Mouse (Mus musculus): ENCODE data around the gene Rnf166. TPM values are rescaled to one million over a fixed set of nuclear protein-coding genes. Genes with fewer than 3 reads are reported as not detected.

Gene Rnf166
- polyA plus RNA-seq (2015; fragmentation: Nextera tagmentation; extraction: Ambion mirVana): 34.9 and 36.8 TPM in 2 replicates

- WGBS: under 1% methylated on average over 81 of the region's 103 CpGs
- peak within 1 kb of the TSS; percentile 100 for H3K4me3 ChIP-seq (replicated peaks)
- no peaks in the 10 kb centered on the region for H3K27me3 ChIP-seq (replicated peaks)
- H3K27ac ChIP-seq (replicated peaks): peak within 1 kb of the TSS; percentile 89
- peaks cover 33% of the 10 kb centered on the region for H3K4me1 ChIP-seq
- ATAC-seq (ENCODE audit: low FRiP score): peak; percentile 95
- peak within 1 kb of the TSS; percentile 96 for H3K9ac ChIP-seq (replicated peaks)
- peak within 1 kb of the TSS; percentile 84 for H3K4me2 ChIP-seq
- H3K36me3 ChIP-seq: peaks cover 45% of the 10 kb centered on the region
- H3K9me3 ChIP-seq (replicated peaks): no peaks in the 10 kb centered on the region
Observed at GRCm38 (mm10) chr8:122475580-122476320, at the start of gene Rnf166, which contains the start of gene Ctu2. Gene Rnf166, minus strand, starts transcription at chr8:122476064. Gene Ctu2, plus strand, starts transcription at chr8:122476143.

- Histone ChIP-seq H3K4me3 (replicated peaks) (no peak overlapping the region), H3K4me2 (no peak overlapping the region), H3K9me3 (replicated peaks) (no peaks in the 10 kb centered on the region), H3K36me3 (no peaks in the 10 kb centered on the region), H3K27ac (replicated peaks) (no peak overlapping the region), H3K4me1 (peaks cover 29% of the 10 kb centered on the region), H3K9ac (replicated peaks) (no peak overlapping the region), H3K27me3 (replicated peaks) (peaks cover 6% of the 10 kb centered on the region; the same call in 1 of the 2 replicates)
- no peak for ATAC-seq (ENCODE audit: low FRiP score)
- 84% methylated on average over 6 of the region's 6 CpGs for WGBS
Observed at GRCm38 (mm10) chr8:122525004-122525403, 49.1 kb upstream of the Rnf166 start.

GRCm38 (mm10) chr8:122524506-122524905 is 48.6 kb upstream of the Rnf166 start:
- Histone ChIP-seq H3K9me3 (replicated peaks) (no peaks in the 10 kb centered on the region), H3K4me2 (peak overlapping the region; percentile 42; the same call in 1 of the 2 replicates), H3K27me3 (replicated peaks) (peaks cover 6% of the 10 kb centered on the region; the same call in 1 of the 2 replicates), H3K27ac (replicated peaks) (peak overlapping the region; percentile 54; the same call in 1 of the 2 replicates), H3K4me3 (replicated peaks) (no peak overlapping the region), H3K9ac (replicated peaks) (no peak overlapping the region), H3K4me1 (peaks cover 29% of the 10 kb centered on the region), H3K36me3 (no peaks in the 10 kb centered on the region)
- 77% methylated on average over 6 of the region's 6 CpGs for WGBS
- no peak for ATAC-seq (ENCODE audit: low FRiP score)

- peaks cover 29% of the 10 kb centered on the region for H3K4me1 ChIP-seq
Observed at GRCm38 (mm10) chr8:122523652-122524360, 47.9 kb upstream of the Rnf166 start.

GRCm38 (mm10) chr8:122522796-122523651 is 47.2 kb upstream of the Rnf166 start:
- ATAC-seq (ENCODE audit: low FRiP score): no peak
- Histone ChIP-seq H3K4me1 (peaks cover 30% of the 10 kb centered on the region), H3K4me2 (peak overlapping the region; percentile 42), H3K27ac (replicated peaks) (peak overlapping the region; percentile 54), H3K4me3 (replicated peaks) (no peak overlapping the region), H3K36me3 (no peaks in the 10 kb centered on the region), H3K27me3 (replicated peaks) (peaks cover 6% of the 10 kb centered on the region; the same call in 1 of the 2 replicates), H3K9me3 (replicated peaks) (no peaks in the 10 kb centered on the region), H3K9ac (replicated peaks) (peak overlapping the region; percentile 38; the same call in 1 of the 2 replicates)
- 57% methylated on average over 14 of the region's 14 CpGs for WGBS

More at GRCm38 (mm10) chr8:122523652-122524360, 47.9 kb upstream of the Rnf166 start:
- Histone ChIP-seq H3K4me2 (peak overlapping the region; percentile 42), H3K36me3 (no peaks in the 10 kb centered on the region), H3K27ac (replicated peaks) (peak overlapping the region; percentile 54), H3K27me3 (replicated peaks) (peaks cover 6% of the 10 kb centered on the region; the same call in 1 of the 2 replicates), H3K9ac (replicated peaks) (peak overlapping the region; percentile 38; the same call in 1 of the 2 replicates), H3K4me3 (replicated peaks) (no peak overlapping the region), H3K9me3 (replicated peaks) (no peaks in the 10 kb centered on the region)
- peak; percentile 47 for ATAC-seq (ENCODE audit: low FRiP score)
- 9% methylated on average over 23 of the region's 23 CpGs for WGBS

GRCm38 (mm10) chr8:122520611-122521010 is 44.7 kb upstream of the Rnf166 start:
- Histone ChIP-seq H3K9ac (replicated peaks) (no peak overlapping the region), H3K9me3 (replicated peaks) (no peaks in the 10 kb centered on the region), H3K27ac (replicated peaks) (no peak overlapping the region; the same call in 1 of the 2 replicates), H3K4me2 (no peak overlapping the region), H3K27me3 (replicated peaks) (peaks cover 6% of the 10 kb centered on the region; the same call in 1 of the 2 replicates), H3K4me3 (replicated peaks) (no peak overlapping the region), H3K4me1 (peaks cover 34% of the 10 kb centered on the region), H3K36me3 (no peaks in the 10 kb centered on the region)
- ATAC-seq (ENCODE audit: low FRiP score): no peak
- WGBS: 76% methylated on average over 11 of the region's 11 CpGs

- H3K27ac ChIP-seq (replicated peaks): peak overlapping the region; percentile 58
- H3K36me3 ChIP-seq: no peaks in the 10 kb centered on the region
- no peak overlapping the region for H3K4me3 ChIP-seq (replicated peaks)
- WGBS: 21% methylated on average over 6 of the region's 6 CpGs
- H3K4me1 ChIP-seq: peaks cover 8% of the 10 kb centered on the region
- H3K27me3 ChIP-seq (replicated peaks): no peaks in the 10 kb centered on the region
- H3K9me3 ChIP-seq (replicated peaks): no peaks in the 10 kb centered on the region
- 0 out of 2 replicates have a peak overlapping the region, but pooled peaks have one; percentile 6 for H3K4me2 ChIP-seq
- no peak overlapping the region for H3K9ac ChIP-seq (replicated peaks)
- no peak for ATAC-seq (ENCODE audit: low FRiP score)
Observed at GRCm38 (mm10) chr8:122517541-122518190, 41.8 kb upstream of the Rnf166 start.

GRCm38 (mm10) chr8:122515699-122516098 is 39.8 kb upstream of the Rnf166 start:
- Histone ChIP-seq H3K4me2 (no peak overlapping the region), H3K36me3 (no peaks in the 10 kb centered on the region), H3K27me3 (replicated peaks) (no peaks in the 10 kb centered on the region), H3K9ac (replicated peaks) (no peak overlapping the region), H3K27ac (replicated peaks) (no peak overlapping the region), H3K4me1 (peaks cover 18% of the 10 kb centered on the region), H3K4me3 (replicated peaks) (no peak overlapping the region), H3K9me3 (replicated peaks) (no peaks in the 10 kb centered on the region)
- 93% methylated on average over 14 of the region's 14 CpGs for WGBS
- no peak for ATAC-seq (ENCODE audit: low FRiP score)

- H3K27ac ChIP-seq (replicated peaks): no peak overlapping the region
- no peaks in the 10 kb centered on the region for H3K27me3 ChIP-seq (replicated peaks)
- H3K4me1 ChIP-seq: peaks cover 11% of the 10 kb centered on the region; the same call in 1 of the 2 replicates
- no peaks in the 10 kb centered on the region for H3K9me3 ChIP-seq (replicated peaks)
- no peak overlapping the region for H3K9ac ChIP-seq (replicated peaks)
- ATAC-seq (ENCODE audit: low FRiP score): no peak
- H3K36me3 ChIP-seq: no peaks in the 10 kb centered on the region
- H3K4me3 ChIP-seq (replicated peaks): no peak overlapping the region
- H3K4me2 ChIP-seq: no peak overlapping the region
- WGBS: 80% methylated on average over 7 of the region's 7 CpGs
Observed at GRCm38 (mm10) chr8:122512392-122512791, 36.5 kb upstream of the Rnf166 start.

GRCm38 (mm10) chr8:122511552-122511951 is 35.7 kb upstream of the Rnf166 start:
- Histone ChIP-seq H3K27me3 (replicated peaks) (no peaks in the 10 kb centered on the region), H3K9me3 (replicated peaks) (no peaks in the 10 kb centered on the region), H3K27ac (replicated peaks) (no peak overlapping the region), H3K4me3 (replicated peaks) (no peak overlapping the region), H3K4me2 (no peak overlapping the region), H3K36me3 (no peaks in the 10 kb centered on the region), H3K9ac (replicated peaks) (no peak overlapping the region), H3K4me1 (peaks cover 10% of the 10 kb centered on the region; the same call in 1 of the 2 replicates)
- 65% methylated on average over 16 of the region's 16 CpGs for WGBS
- no peak for ATAC-seq (ENCODE audit: low FRiP score)
